Mouse (Mus musculus): ENCODE results near the gene Ppp1ca. TPM values are rescaled to one million over a fixed set of nuclear protein-coding genes. Genes with fewer than 3 reads are reported as not detected.

Ppp1ca gene
- polyA plus RNA-seq, 1 experiment from 2014 or later: 589 TPM

DNA sequence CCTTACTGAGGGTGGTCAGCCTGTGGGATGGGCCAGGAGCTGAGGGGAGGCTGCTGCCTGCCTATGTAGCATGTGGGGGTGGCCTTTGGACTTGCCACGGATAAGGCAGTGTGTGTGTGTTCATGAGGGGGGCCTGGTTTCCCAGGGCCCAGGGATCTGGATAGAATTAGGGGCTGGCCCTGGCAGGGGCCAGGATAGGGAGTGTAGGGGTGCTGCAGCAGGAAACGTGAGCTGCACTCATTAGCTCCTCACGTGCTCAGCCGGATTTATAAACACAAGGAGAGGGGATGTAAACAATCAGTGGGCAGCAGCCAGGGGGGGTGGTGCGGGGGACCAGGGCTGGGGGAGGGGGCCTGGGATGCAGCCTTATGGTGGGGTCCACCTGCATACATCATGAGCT lies 25.3 kb downstream of the Ppp1ca start:
- Histone ChIP-seq H3K4me1 (peaks cover 59% of the 10 kb centered on the region), H3K27me3 (replicated peaks) (peaks cover 48% of the 10 kb centered on the region), H3K9ac (replicated peaks) (no peak overlapping the region), H3K27ac (replicated peaks) (no peak overlapping the region), H3K36me3 (no peaks in the 10 kb centered on the region), H3K4me2 (no peak overlapping the region), H3K4me3 (replicated peaks) (no peak overlapping the region), H3K9me3 (replicated peaks) (no peaks in the 10 kb centered on the region)
- 23% methylated on average over 5 of the region's 5 CpGs for WGBS
- ATAC-seq (ENCODE audit: low FRiP score): no peak

DNA sequence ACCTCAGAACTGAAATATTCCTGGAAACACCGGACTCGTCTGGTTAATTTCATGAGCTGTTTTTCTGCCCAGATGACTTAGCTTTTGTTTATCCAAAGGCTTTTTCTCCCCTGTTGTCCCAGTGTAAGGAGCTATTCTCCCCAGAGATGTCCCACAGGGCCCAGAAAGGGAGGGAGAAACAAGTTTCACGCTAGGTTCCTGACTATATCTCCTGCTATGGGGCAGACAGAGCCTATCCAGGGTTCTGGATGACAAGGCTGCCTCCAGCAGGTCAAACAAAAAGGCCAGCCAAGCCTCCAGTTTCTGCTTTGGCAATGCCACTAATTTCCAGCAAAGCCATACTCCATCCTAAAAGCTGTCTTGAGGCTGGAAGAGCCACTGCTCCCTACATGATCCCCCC lies 26.0 kb downstream of the Ppp1ca start:
- Histone ChIP-seq H3K9me3 (replicated peaks) (no peaks in the 10 kb centered on the region), H3K27me3 (replicated peaks) (peaks cover 43% of the 10 kb centered on the region), H3K4me3 (replicated peaks) (no peak overlapping the region), H3K4me1 (peaks cover 62% of the 10 kb centered on the region), H3K9ac (replicated peaks) (no peak overlapping the region), H3K36me3 (no peaks in the 10 kb centered on the region), H3K27ac (replicated peaks) (no peak overlapping the region), H3K4me2 (no peak overlapping the region)
- 47% methylated on average over 3 of the region's 3 CpGs for WGBS
- no peak for ATAC-seq (ENCODE audit: low FRiP score)

DNA sequence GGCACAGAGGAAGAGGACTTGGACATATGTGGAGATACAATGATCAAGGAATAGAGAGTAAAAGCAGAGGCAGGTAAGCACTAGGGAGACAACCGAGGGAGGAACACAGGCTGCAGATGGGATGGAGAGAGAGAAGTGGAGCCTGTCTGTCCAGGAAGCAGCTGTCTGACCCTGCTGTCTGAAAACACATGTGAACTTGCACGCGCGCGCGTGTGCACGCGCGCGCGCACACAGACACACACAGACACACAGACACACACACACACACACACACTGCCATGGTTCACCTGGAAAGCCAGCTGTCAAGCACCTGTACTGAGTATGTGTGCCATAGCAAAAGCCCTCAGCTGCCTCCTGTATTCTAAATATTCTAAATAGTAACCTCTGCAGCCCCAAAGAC lies 26.4 kb downstream of the Ppp1ca start:
- peaks cover 57% of the 10 kb centered on the region for H3K4me1 ChIP-seq
- H3K27ac ChIP-seq (replicated peaks): no peak overlapping the region

DNA sequence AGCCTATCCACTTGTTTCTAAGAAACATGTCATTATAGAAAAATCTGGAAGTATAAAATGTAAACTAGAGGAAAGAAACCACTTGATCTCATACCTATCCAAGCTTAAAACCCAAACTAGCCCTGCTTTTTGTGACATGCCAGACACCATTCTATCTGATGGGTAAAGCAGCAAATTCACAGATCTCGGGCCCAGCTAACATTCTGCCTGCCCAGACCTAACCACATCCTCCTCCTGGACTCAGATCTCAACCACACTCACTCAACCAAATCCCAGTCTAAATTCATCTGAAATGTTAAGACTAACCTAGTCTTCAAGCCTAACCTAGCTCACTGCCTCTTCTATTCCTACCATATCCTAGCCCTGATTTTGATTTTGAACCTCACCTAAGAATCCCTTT lies 26.9 kb downstream of the Ppp1ca start:
- Histone ChIP-seq H3K27me3 (replicated peaks) (peaks cover 34% of the 10 kb centered on the region), H3K4me1 (peaks cover 53% of the 10 kb centered on the region), H3K9ac (replicated peaks) (no peak overlapping the region), H3K4me3 (replicated peaks) (no peak overlapping the region), H3K4me2 (no peak overlapping the region), H3K27ac (replicated peaks) (no peak overlapping the region), H3K9me3 (replicated peaks) (no peaks in the 10 kb centered on the region), H3K36me3 (no peaks in the 10 kb centered on the region)
- 85% methylated on average over 1 of the region's 1 CpGs for whole genome bisulfite sequencing
- no peak for ATAC-seq (ENCODE audit: low FRiP score)

More for the DNA sequence above, 26.4 kb downstream of the Ppp1ca start:
- Histone ChIP-seq H3K9ac (replicated peaks) (no peak overlapping the region), H3K4me3 (replicated peaks) (no peak overlapping the region), H3K4me2 (no peak overlapping the region), H3K27me3 (replicated peaks) (peaks cover 39% of the 10 kb centered on the region), H3K36me3 (no peaks in the 10 kb centered on the region), H3K9me3 (replicated peaks) (no peaks in the 10 kb centered on the region)
- 92% methylated on average over 6 of the region's 11 CpGs for WGBS
- no peak for ATAC-seq (ENCODE audit: low FRiP score)

DNA sequence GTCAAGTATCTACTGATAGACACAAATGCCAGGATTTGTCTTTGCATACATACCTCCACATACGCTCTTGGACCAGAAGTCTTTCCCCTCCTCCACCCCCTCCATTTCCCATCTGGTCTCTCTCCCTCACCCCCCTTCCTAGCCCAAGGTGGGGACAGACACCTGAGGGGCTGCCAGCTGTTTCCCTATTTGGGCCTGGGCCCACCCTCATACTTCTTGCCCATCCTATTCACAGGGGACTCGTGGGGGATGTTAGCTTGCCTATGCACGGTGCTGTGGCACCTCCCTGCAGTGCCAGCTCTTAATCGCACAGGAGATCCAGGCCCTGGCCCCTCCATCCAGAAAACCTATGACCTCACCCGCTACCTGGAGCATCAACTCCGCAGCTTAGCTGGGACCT lies 28.1 kb downstream of the Ppp1ca start:
- no peak for ATAC-seq (ENCODE audit: low FRiP score)
- H3K4me3 ChIP-seq (replicated peaks): no peak overlapping the region
- no peaks in the 10 kb centered on the region for H3K36me3 ChIP-seq
- H3K27ac ChIP-seq (replicated peaks): no peak overlapping the region
- no peak overlapping the region for H3K9ac ChIP-seq (replicated peaks)
- H3K4me2 ChIP-seq: no peak overlapping the region
- H3K9me3 ChIP-seq (replicated peaks): no peaks in the 10 kb centered on the region
- 82% methylated on average over 6 of the region's 6 CpGs for WGBS
- H3K27me3 ChIP-seq (replicated peaks): peaks cover 27% of the 10 kb centered on the region
- peaks cover 41% of the 10 kb centered on the region for H3K4me1 ChIP-seq

DNA sequence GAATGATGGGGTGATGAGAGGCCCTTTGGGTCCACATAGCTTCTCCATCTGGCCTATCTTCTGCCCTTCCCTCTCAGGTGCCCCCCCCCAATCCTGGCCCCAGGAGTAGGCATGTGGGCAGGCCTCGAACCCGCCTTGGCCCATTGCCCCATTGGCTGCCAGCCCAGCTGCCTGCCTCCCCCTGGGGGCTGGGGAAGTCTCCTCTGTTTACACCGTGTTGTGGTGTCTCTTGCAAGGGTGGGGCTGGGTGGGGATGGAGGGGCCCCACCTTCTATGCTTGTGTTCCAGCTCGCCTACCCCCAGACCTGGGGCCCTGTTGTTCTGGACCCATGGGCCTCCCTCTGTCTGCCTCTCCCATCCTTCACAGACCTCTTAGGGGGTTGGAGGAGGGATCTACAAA lies 28.6 kb downstream of the Ppp1ca start:
- Histone ChIP-seq H3K27me3 (replicated peaks) (peaks cover 27% of the 10 kb centered on the region), H3K27ac (replicated peaks) (no peak overlapping the region), H3K36me3 (no peaks in the 10 kb centered on the region), H3K4me2 (no peak overlapping the region), H3K4me1 (peaks cover 36% of the 10 kb centered on the region), H3K9me3 (replicated peaks) (no peaks in the 10 kb centered on the region), H3K9ac (replicated peaks) (no peak overlapping the region), H3K4me3 (replicated peaks) (no peak overlapping the region)
- no peak for ATAC-seq (ENCODE audit: low FRiP score)
- 45% methylated on average over 4 of the region's 4 CpGs for WGBS

DNA sequence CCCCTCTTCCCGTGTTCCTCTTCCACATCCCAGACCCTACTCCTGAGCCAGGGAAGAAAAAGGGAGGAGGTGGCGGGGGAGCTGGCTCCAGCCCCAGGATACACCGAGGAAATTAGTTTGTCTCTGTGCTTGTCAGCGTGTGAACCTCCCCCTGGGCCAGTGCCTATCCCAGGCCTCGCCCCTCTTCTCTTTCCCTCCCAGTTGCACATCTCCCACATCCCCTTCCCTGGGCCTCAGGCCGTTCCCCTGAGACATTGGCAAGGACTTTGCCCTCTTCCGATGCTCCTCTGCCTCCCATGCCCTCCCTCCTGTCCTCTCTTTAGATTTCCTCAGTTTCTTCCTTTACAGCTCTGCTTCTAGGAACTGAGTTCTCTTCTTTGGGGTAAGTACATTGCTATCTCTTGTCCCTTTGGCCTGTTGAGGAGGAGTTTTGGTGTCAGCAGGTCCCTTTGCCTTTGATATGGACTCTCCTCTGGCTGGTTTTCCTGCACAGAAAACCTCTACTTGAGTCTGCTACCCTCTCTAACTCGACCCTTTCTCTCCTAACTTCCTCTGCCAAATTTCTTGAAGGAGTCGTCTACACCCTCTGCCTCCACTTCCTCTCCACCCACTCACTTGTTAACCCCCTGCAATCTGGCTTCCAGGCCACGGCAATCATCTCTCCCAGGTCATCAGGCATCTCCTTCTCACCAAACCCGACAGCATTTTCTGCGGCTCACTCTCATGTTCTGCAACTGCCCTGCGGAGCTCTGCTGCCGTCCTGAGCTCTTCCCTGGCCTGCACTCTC lies 29.3 kb downstream of the Ppp1ca start:
- no peak overlapping the region for H3K4me2 ChIP-seq
- ATAC-seq (ENCODE audit: low FRiP score): no peak
- no peak overlapping the region for H3K4me3 ChIP-seq (replicated peaks)
- peaks cover 31% of the 10 kb centered on the region for H3K4me1 ChIP-seq
- H3K27ac ChIP-seq (replicated peaks): no peak overlapping the region
- peaks cover 23% of the 10 kb centered on the region for H3K27me3 ChIP-seq (replicated peaks)
- H3K9ac ChIP-seq (replicated peaks): no peak overlapping the region
- H3K9me3 ChIP-seq (replicated peaks): no peaks in the 10 kb centered on the region
- WGBS: 43% methylated on average over 14 of the region's 14 CpGs
- H3K36me3 ChIP-seq: no peaks in the 10 kb centered on the region

DNA sequence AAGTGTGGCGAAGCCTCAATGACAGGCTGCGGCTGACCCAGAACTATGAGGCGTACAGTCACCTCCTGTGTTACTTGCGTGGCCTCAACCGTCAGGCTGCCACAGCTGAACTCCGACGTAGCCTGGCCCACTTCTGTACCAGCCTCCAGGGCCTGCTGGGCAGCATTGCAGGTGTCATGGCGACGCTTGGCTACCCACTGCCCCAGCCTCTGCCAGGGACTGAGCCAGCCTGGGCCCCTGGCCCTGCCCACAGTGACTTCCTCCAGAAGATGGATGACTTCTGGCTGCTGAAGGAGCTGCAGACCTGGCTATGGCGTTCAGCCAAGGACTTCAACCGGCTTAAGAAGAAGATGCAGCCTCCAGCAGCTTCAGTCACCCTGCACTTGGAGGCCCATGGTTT lies 30.3 kb downstream of the Ppp1ca start:
- H3K27ac ChIP-seq (replicated peaks): no peak overlapping the region; the same call in 1 of the 2 replicates
- no peak overlapping the region for H3K4me2 ChIP-seq
- H3K4me3 ChIP-seq (replicated peaks): no peak overlapping the region
- no peaks in the 10 kb centered on the region for H3K36me3 ChIP-seq
- ATAC-seq (ENCODE audit: low FRiP score): peak; percentile 45; the same call in 1 of the 2 replicates
- H3K4me1 ChIP-seq: peaks cover 26% of the 10 kb centered on the region
- peaks cover 19% of the 10 kb centered on the region for H3K27me3 ChIP-seq (replicated peaks)
- no peaks in the 10 kb centered on the region for H3K9me3 ChIP-seq (replicated peaks)
- WGBS: 74% methylated on average over 11 of the region's 11 CpGs
- no peak overlapping the region for H3K9ac ChIP-seq (replicated peaks)

DNA sequence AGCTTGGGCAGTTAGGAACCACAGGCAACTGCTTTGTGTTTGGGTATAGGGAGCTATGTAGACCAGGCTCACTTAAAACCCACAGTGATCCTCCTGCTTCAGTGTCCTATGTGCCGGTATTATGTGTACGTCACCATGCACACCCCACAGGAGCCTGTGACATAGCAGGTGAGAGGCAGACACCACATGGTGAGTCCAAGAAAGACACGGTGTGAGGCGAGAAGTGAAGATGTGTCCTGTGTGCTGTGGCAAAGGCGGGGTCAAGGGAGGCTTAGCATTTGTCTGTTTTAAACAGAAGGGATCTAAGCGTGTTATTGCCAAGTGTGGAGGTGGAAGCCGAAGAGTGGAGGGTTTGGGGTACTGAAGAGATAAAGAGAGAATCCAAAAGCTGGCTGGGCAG lies 34.9 kb downstream of the Ppp1ca start:
- no peak overlapping the region for H3K9ac ChIP-seq (replicated peaks)
- H3K27me3 ChIP-seq (replicated peaks): peaks cover 24% of the 10 kb centered on the region
- no peaks in the 10 kb centered on the region for H3K9me3 ChIP-seq (replicated peaks)
- H3K4me2 ChIP-seq: no peak overlapping the region
- H3K4me3 ChIP-seq (replicated peaks): no peak overlapping the region
- no peak for ATAC-seq (ENCODE audit: low FRiP score)
- H3K27ac ChIP-seq (replicated peaks): no peak overlapping the region
- H3K4me1 ChIP-seq: peaks cover 12% of the 10 kb centered on the region
- WGBS: 92% methylated on average over 7 of the region's 7 CpGs
- no peaks in the 10 kb centered on the region for H3K36me3 ChIP-seq

DNA sequence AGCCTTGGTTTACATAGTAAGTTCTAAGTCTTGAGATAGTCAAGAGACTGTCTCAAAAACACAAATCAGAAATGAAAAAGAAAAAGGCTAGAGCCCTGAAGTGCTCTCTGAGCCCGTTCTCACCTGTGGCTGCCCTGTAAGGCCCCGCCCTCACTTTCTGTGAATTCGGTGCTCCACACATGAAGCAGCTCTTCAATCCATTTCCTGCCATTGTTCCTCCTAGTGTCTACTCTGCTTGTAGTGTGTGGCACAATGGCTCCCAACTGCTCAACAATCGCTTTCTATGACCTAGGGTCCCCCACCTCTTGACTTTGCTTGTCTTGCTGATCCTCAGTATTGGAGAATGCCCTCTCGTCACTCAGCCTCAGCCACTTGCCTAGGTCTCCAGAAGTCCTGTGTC lies 35.6 kb downstream of the Ppp1ca start:
- no peak for ATAC-seq (ENCODE audit: low FRiP score)
- no peak overlapping the region for H3K27ac ChIP-seq (replicated peaks)
- H3K4me1 ChIP-seq: peaks cover 9% of the 10 kb centered on the region
- no peaks in the 10 kb centered on the region for H3K9me3 ChIP-seq (replicated peaks)
- no peak overlapping the region for H3K4me3 ChIP-seq (replicated peaks)
- no peaks in the 10 kb centered on the region for H3K36me3 ChIP-seq
- WGBS: 71% methylated on average over 5 of the region's 5 CpGs
- H3K27me3 ChIP-seq (replicated peaks): peaks cover 24% of the 10 kb centered on the region
- H3K9ac ChIP-seq (replicated peaks): no peak overlapping the region
- no peak overlapping the region for H3K4me2 ChIP-seq

DNA sequence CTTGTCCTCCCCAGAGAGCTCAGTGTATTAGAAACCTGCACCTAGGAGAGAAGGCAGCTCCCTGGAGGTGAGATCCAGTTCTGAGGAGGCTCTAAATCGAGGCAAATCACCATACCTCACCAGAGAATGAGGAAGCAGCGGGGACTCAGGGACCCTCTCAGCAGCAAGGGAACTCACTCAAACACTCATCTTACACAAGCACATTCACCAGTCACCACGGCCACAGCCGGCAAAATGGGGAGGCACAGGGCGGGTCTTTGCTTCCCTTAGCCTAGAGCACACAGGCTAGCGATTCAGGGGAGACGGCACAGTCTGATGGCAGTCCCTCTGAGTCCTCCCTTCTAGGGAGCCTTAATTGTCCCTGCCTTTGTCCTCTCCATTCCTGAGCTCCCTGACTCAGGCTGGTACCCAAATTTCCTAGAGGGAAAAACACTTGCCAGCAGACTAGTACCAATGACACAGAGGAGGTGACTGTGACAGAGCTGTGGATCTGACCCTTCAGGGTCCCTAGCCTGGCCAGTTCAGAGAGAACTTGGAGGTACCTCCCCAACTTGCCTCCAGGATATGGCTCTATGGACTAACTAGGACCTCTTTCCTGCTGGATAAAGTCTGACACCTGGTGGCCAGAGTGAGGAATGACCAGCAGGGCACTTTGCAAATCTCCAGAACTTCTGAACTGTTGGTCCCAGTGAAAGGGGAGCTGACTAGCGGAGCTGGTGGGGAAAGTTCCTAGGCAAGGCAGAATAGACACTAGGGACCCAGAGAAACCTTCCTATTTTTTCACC lies 36.2 kb downstream of the Ppp1ca start:
- no peak for ATAC-seq (ENCODE audit: low FRiP score)
- 25% methylated on average over 8 of the region's 8 CpGs for WGBS
- H3K9ac ChIP-seq (replicated peaks): no peak overlapping the region

DNA sequence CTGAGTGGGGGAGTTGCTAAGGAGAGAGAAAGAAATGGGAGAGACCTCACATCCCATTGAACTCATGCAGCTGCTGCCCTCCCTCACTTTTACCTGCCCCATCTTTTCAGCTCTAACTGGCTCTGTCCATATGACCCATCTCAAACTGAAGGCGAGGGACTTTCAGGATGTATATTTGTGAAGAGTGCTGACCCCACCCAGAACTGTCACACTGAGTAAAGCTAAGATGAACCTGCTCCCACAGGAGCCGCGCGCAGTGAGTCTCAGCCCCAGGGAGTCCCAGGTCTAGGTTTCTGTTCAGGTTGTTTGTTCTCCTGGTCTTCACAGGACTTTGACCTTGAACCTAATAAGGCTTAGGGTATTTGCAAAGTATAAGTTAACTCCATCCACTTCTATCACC lies 37.0 kb downstream of the Ppp1ca start:
- H3K4me1 ChIP-seq: peaks cover 13% of the 10 kb centered on the region
- ATAC-seq (ENCODE audit: low FRiP score): no peak
- no peak overlapping the region for H3K27ac ChIP-seq (replicated peaks)
- H3K27me3 ChIP-seq (replicated peaks): peaks cover 24% of the 10 kb centered on the region
- H3K36me3 ChIP-seq: no peaks in the 10 kb centered on the region
- no peak overlapping the region for H3K4me2 ChIP-seq
- 74% methylated on average over 4 of the region's 4 CpGs for WGBS
- no peak overlapping the region for H3K9ac ChIP-seq (replicated peaks)
- no peak overlapping the region for H3K4me3 ChIP-seq (replicated peaks)
- no peaks in the 10 kb centered on the region for H3K9me3 ChIP-seq (replicated peaks)

More for the DNA sequence above, 36.2 kb downstream of the Ppp1ca start:
- H3K9me3 ChIP-seq (replicated peaks): no peaks in the 10 kb centered on the region
- no peak overlapping the region for H3K4me3 ChIP-seq (replicated peaks)
- peaks cover 24% of the 10 kb centered on the region for H3K27me3 ChIP-seq (replicated peaks)
- H3K4me2 ChIP-seq: no peak overlapping the region
- no peak overlapping the region for H3K27ac ChIP-seq (replicated peaks)
- H3K36me3 ChIP-seq: no peaks in the 10 kb centered on the region
- peaks cover 13% of the 10 kb centered on the region for H3K4me1 ChIP-seq

All from neural tube, embryonic 15.5 days (tissue).